Mouse (Mus musculus): ENCODE data around the gene 7530416G11Rik. TPM values are rescaled to one million over a fixed set of nuclear protein-coding genes. Genes with fewer than 3 reads are reported as not detected.

7530416G11Rik gene
- polyA plus RNA-seq, 1 experiment from 2014 or later: not detected

- H3K4me3 ChIP-seq (replicated peaks): no peak overlapping the region
- ATAC-seq: no peak
- 0 out of 2 replicates have a peak, but pooled peaks cover 5% of the 10 kb centered on the region for H3K36me3 ChIP-seq
- H3K9me3 ChIP-seq: no peaks in the 10 kb centered on the region
- no peak overlapping the region for H3K4me2 ChIP-seq (replicated peaks)
- no peak overlapping the region for H3K9ac ChIP-seq (replicated peaks)
- peaks cover 27% of the 10 kb centered on the region for H3K4me1 ChIP-seq (replicated peaks)
- H3K27me3 ChIP-seq: peaks cover 10% of the 10 kb centered on the region; the same call in 1 of the 2 replicates
- H3K27ac ChIP-seq: no peak overlapping the region
- WGBS: 91% methylated on average over 12 of the region's 12 CpGs
Measured at GRCm38 (mm10) chr15:85479365-85479764, 23.7 kb downstream of the 7530416G11Rik start.

DNA sequence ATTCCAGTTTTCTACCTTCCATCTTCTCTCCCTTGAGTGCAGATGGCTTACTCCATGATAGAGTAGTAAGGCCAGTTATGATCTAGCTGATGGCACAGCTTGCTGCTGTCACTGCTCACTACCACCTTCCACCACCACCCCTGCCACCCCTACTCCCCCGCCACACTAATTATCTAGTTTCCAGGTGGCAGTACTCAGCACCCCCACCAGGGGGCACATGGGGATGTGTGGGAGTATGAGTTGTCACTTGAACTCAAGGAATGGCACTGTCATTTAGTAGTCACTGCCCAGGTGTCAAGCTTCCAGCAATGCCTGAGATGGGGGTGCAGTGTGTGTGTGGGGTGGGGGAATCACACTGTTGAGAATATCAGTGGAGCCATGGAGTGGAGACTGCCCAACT, 25.4 kb downstream of the 7530416G11Rik start:
- H3K4me3 ChIP-seq (replicated peaks): no peak overlapping the region
- no peak overlapping the region for H3K9ac ChIP-seq (replicated peaks)
- ATAC-seq: no peak
- no peak overlapping the region for H3K4me2 ChIP-seq (replicated peaks)
- H3K27me3 ChIP-seq: peaks cover 10% of the 10 kb centered on the region; the same call in 1 of the 2 replicates
- WGBS: 36% methylated on average over 1 of the region's 1 CpGs
- H3K9me3 ChIP-seq: no peaks in the 10 kb centered on the region
- H3K36me3 ChIP-seq: 0 out of 2 replicates have a peak, but pooled peaks cover 6% of the 10 kb centered on the region
- H3K4me1 ChIP-seq (replicated peaks): peaks cover 27% of the 10 kb centered on the region
- no peak overlapping the region for H3K27ac ChIP-seq

- no peak overlapping the region for H3K4me3 ChIP-seq (replicated peaks)
- no peak overlapping the region for H3K4me2 ChIP-seq (replicated peaks)
- H3K4me1 ChIP-seq (replicated peaks): peaks cover 12% of the 10 kb centered on the region
- H3K36me3 ChIP-seq: peaks cover 17% of the 10 kb centered on the region; the same call in 1 of the 2 replicates
- no peak for ATAC-seq
- H3K9ac ChIP-seq (replicated peaks): no peak overlapping the region
- H3K9me3 ChIP-seq: no peaks in the 10 kb centered on the region
- H3K27me3 ChIP-seq: no peaks in the 10 kb centered on the region; the same call in 1 of the 2 replicates
- no peak overlapping the region for H3K27ac ChIP-seq
- 83% methylated on average over 3 of the region's 3 CpGs for WGBS
Measured at GRCm38 (mm10) chr15:85474697-85475096, 28.3 kb downstream of the 7530416G11Rik start.

DNA sequence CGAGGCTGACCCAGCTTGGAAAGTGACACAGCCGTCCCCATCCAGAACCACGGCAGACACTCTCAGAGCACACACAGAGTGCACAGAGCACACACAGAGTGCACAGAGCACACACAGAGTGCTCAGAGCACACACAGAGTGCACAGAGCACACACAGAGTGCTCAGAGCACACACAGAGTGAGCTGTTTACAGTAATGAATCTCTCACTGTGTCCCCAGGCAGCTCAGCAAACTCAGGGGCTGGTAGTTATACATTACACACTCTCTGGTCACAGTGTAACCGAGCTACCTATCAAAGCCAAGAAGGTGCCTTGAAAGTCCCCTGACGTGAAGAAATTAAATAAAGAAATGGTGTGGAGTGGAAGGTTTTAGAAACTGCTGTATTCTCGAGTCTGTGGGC, 33.6 kb downstream of the 7530416G11Rik start:
- Histone ChIP-seq H3K4me2 (replicated peaks) (no peak overlapping the region), H3K4me3 (replicated peaks) (no peak overlapping the region), H3K27me3 (no peaks in the 10 kb centered on the region), H3K27ac (no peak overlapping the region), H3K4me1 (replicated peaks) (peaks cover 31% of the 10 kb centered on the region), H3K36me3 (peaks cover 29% of the 10 kb centered on the region), H3K9ac (replicated peaks) (no peak overlapping the region), H3K9me3 (no peaks in the 10 kb centered on the region)
- 94% methylated on average over 6 of the region's 6 CpGs for WGBS
- ATAC-seq: no peak

- Histone ChIP-seq H3K4me3 (replicated peaks) (no peak overlapping the region), H3K4me2 (replicated peaks) (no peak overlapping the region), H3K36me3 (peaks cover 24% of the 10 kb centered on the region), H3K4me1 (replicated peaks) (peaks cover 59% of the 10 kb centered on the region), H3K9me3 (no peaks in the 10 kb centered on the region), H3K27me3 (no peaks in the 10 kb centered on the region), H3K27ac (peak overlapping the region; percentile 52; the same call in 1 of the 2 replicates), H3K9ac (replicated peaks) (no peak overlapping the region)
- 68% methylated on average over 5 of the region's 5 CpGs for WGBS
- ATAC-seq: no peak
Measured at GRCm38 (mm10) chr15:85466456-85467067, 36.5 kb downstream of the 7530416G11Rik start.

- Histone ChIP-seq H3K9me3 (no peaks in the 10 kb centered on the region), H3K4me2 (replicated peaks) (no peak overlapping the region), H3K4me3 (replicated peaks) (no peak overlapping the region), H3K9ac (replicated peaks) (no peak overlapping the region), H3K36me3 (peaks cover 22% of the 10 kb centered on the region), H3K27me3 (no peaks in the 10 kb centered on the region), H3K27ac (peak overlapping the region; percentile 78), H3K4me1 (replicated peaks) (peaks cover 75% of the 10 kb centered on the region)
- WGBS: 29% methylated on average over 10 of the region's 10 CpGs
- no peak for ATAC-seq
Measured at GRCm38 (mm10) chr15:85464823-85465565, 38.0 kb downstream of the 7530416G11Rik start.

- H3K27me3 ChIP-seq: no peaks in the 10 kb centered on the region
- ATAC-seq: peak; percentile 41
- H3K9me3 ChIP-seq: no peaks in the 10 kb centered on the region
- no peak overlapping the region for H3K9ac ChIP-seq (replicated peaks)
- H3K36me3 ChIP-seq: peaks cover 15% of the 10 kb centered on the region; the same call in 1 of the 2 replicates
- H3K4me1 ChIP-seq (replicated peaks): peaks cover 83% of the 10 kb centered on the region
- no peak overlapping the region for H3K4me2 ChIP-seq (replicated peaks)
- WGBS: 3% methylated on average over 5 of the region's 5 CpGs
- H3K4me3 ChIP-seq (replicated peaks): no peak overlapping the region
- H3K27ac ChIP-seq: peak overlapping the region; percentile 78
Measured at GRCm38 (mm10) chr15:85464190-85464589, 38.8 kb downstream of the 7530416G11Rik start.

- H3K4me2 ChIP-seq (replicated peaks): peak overlapping the region; percentile 16
Measured at GRCm38 (mm10) chr15:85463027-85463790, 39.8 kb downstream of the 7530416G11Rik start.

GRCm38 (mm10) chr15:85462138-85462537, 40.9 kb downstream of the 7530416G11Rik start:
- Histone ChIP-seq H3K4me3 (replicated peaks) (no peak overlapping the region), H3K9me3 (no peaks in the 10 kb centered on the region), H3K36me3 (0 out of 2 replicates have a peak, but pooled peaks cover 7% of the 10 kb centered on the region), H3K4me1 (replicated peaks) (peaks cover 100% of the 10 kb centered on the region), H3K27me3 (no peaks in the 10 kb centered on the region), H3K9ac (replicated peaks) (no peak overlapping the region), H3K27ac (peak overlapping the region; percentile 89), H3K4me2 (replicated peaks) (peak overlapping the region; percentile 11; the same call in 1 of the 2 replicates)
- 41% methylated on average over 4 of the region's 4 CpGs for WGBS
- no peak for ATAC-seq

More at GRCm38 (mm10) chr15:85463027-85463790, 39.8 kb downstream of the 7530416G11Rik start:
- Histone ChIP-seq H3K27ac (peak overlapping the region; percentile 89), H3K36me3 (0 out of 2 replicates have a peak, but pooled peaks cover 7% of the 10 kb centered on the region), H3K9me3 (no peaks in the 10 kb centered on the region), H3K27me3 (no peaks in the 10 kb centered on the region), H3K4me1 (replicated peaks) (peaks cover 93% of the 10 kb centered on the region), H3K9ac (replicated peaks) (no peak overlapping the region), H3K4me3 (replicated peaks) (no peak overlapping the region)
- WGBS: 16% methylated on average over 13 of the region's 13 CpGs
- ATAC-seq: no peak

DNA sequence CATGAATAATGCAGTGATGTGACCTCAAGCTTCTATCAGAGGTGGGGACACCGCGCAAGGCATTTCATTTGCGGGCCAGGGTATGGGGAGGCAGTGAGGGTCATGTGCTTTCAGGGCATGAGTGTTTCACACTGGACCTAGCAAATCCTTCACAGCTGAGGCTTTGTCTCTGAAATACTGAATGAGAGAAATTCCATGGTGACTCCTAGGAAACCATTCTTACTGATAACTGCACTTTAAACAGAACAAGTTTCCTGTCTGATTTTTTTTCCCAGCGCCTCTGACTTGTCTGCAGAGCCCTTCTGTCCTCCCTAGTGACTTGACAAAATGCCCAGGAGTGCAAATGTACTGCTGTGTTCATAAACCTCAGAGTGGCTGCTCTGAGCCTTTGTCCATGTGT, 41.5 kb downstream of the 7530416G11Rik start:
- H3K9ac ChIP-seq (replicated peaks): 0 out of 2 replicates have a peak overlapping the region, but pooled peaks have one; percentile 8
- H3K27ac ChIP-seq: peak overlapping the region; percentile 89
- H3K9me3 ChIP-seq: no peaks in the 10 kb centered on the region
- ATAC-seq: peak; percentile 78
- H3K4me1 ChIP-seq (replicated peaks): peaks cover 100% of the 10 kb centered on the region
- WGBS: 5% methylated on average over 4 of the region's 4 CpGs
- no peaks in the 10 kb centered on the region for H3K27me3 ChIP-seq
- no peak overlapping the region for H3K4me2 ChIP-seq (replicated peaks)
- no peak overlapping the region for H3K4me3 ChIP-seq (replicated peaks)
- 0 out of 2 replicates have a peak, but pooled peaks cover 7% of the 10 kb centered on the region for H3K36me3 ChIP-seq

GRCm38 (mm10) chr15:85458631-85459082, 44.4 kb downstream of the 7530416G11Rik start:
- H3K27me3 ChIP-seq: peaks cover 18% of the 10 kb centered on the region
- ATAC-seq: peak; percentile 67
- peak overlapping the region; percentile 86 for H3K27ac ChIP-seq
- no peaks in the 10 kb centered on the region for H3K9me3 ChIP-seq
- no peak overlapping the region for H3K4me3 ChIP-seq (replicated peaks)
- H3K4me2 ChIP-seq (replicated peaks): peak overlapping the region; percentile 7; the same call in 1 of the 2 replicates
- H3K4me1 ChIP-seq (replicated peaks): peaks cover 99% of the 10 kb centered on the region
- H3K9ac ChIP-seq (replicated peaks): no peak overlapping the region
- H3K36me3 ChIP-seq: peaks cover 7% of the 10 kb centered on the region; the same call in 1 of the 2 replicates
- WGBS: 3% methylated on average over 4 of the region's 4 CpGs

Measured in midbrain, embryonic 13.5 days (tissue).